Mouse (Mus musculus): ENCODE data around the gene Glis1.

GRCm38 (mm10) chr4:107622296-107622695, 187.9 kb downstream of the Glis1 start:
- TF ChIP-seq MYOD1 (IDR thresholded peaks at IDR 0.05; ENCODE audit: control insufficient read depth, insufficient read length, low read depth), result no peak
- TF ChIP-seq CTCF (IDR thresholded peaks at IDR 0.05; ENCODE audit: control insufficient read depth, insufficient read depth, insufficient read length), result no peak
- no peak for TF ChIP-seq USF1 (IDR thresholded peaks at IDR 0.05; ENCODE audit: low read depth)
- no peak for TF ChIP-seq CEBPB (IDR thresholded peaks at IDR 0.05; ENCODE audit: low read depth)
- TF ChIP-seq MAX (IDR thresholded peaks at IDR 0.05), result no peak
- TF ChIP-seq MYOG (IDR thresholded peaks at IDR 0.05; ENCODE audit: control insufficient read depth, extremely low read depth, insufficient read length), result no peak
- no peak for TF ChIP-seq FOSL1 (IDR thresholded peaks at IDR 0.05; ENCODE audit: insufficient read depth, low read length, poor library complexity, severe bottlenecking)
